Mouse (Mus musculus) splenic B cell, adult 2 months (primary cell): ENCODE data around the gene Radil.

ENCODE experiments used
- DNase-seq: peaks from one replicate; pipeline ENCODE4 v3.0.0-alpha.2; 2011; ENCODE audit warnings: low read depth, low spot score
- H3K27me3 ChIP-seq: 2 replicates; pipeline ENCODE4 v1.6.1; 2012; ENCODE audit warnings: mild to moderate bottlenecking, low read length, moderate library complexity, mixed read lengths; ENCODE audit not compliant: control insufficient read depth, poor library complexity, insufficient read depth, severe bottlenecking
- H3K36me3 ChIP-seq: 2 replicates; pipeline ENCODE4 v1.6.1; 2012; ENCODE audit warnings: mild to moderate bottlenecking, low read length, moderate library complexity, mixed read lengths; ENCODE audit not compliant: control insufficient read depth, poor library complexity, insufficient read depth, severe bottlenecking

Gene Radil

GRCm38 (mm10) chr5:142453742-142454141, 97.2 kb downstream of the Radil start:
- no peak for DNase-seq
- peaks cover 15% of the 10 kb centered on the region for H3K36me3 ChIP-seq
- H3K27me3 ChIP-seq, result no peaks in the 10 kb centered on the region

GRCm38 (mm10) chr5:142451759-142452158, 99.1 kb downstream of the Radil start:
- Histone ChIP-seq H3K27me3 (no peaks in the 10 kb centered on the region), H3K36me3 (peaks cover 15% of the 10 kb centered on the region)
- no peak for DNase-seq

GRCm38 (mm10) chr5:142450846-142451245, 100.1 kb downstream of the Radil start:
- DNase-seq, result no peak

GRCm38 (mm10) chr5:142448623-142449022, 102.3 kb downstream of the Radil start:
- Histone ChIP-seq H3K27me3 (no peaks in the 10 kb centered on the region), H3K36me3 (peaks cover 8% of the 10 kb centered on the region)
- no peak for DNase-seq

More at GRCm38 (mm10) chr5:142450846-142451245, 100.1 kb downstream of the Radil start:
- Histone ChIP-seq H3K27me3 (no peaks in the 10 kb centered on the region), H3K36me3 (peaks cover 15% of the 10 kb centered on the region)

GRCm38 (mm10) chr5:142448076-142448475, 102.8 kb downstream of the Radil start:
- peak; percentile 97 for DNase-seq
- Histone ChIP-seq H3K27me3 (no peaks in the 10 kb centered on the region), H3K36me3 (peaks cover 8% of the 10 kb centered on the region)

GRCm38 (mm10) chr5:142445709-142446108, 105.2 kb downstream of the Radil start:
- no peak for DNase-seq
- Histone ChIP-seq H3K27me3 (no peaks in the 10 kb centered on the region), H3K36me3 (peaks cover 5% of the 10 kb centered on the region)

- DNase-seq, result no peak
- Histone ChIP-seq H3K27me3 (no peaks in the 10 kb centered on the region), H3K36me3 (peaks cover 3% of the 10 kb centered on the region)
Measured at GRCm38 (mm10) chr5:142444791-142445531, 105.9 kb downstream of the Radil start.

GRCm38 (mm10) chr5:142443994-142444393, 106.9 kb downstream of the Radil start:
- Histone ChIP-seq H3K36me3 (no peaks in the 10 kb centered on the region; the same call in none of the 2 replicates), H3K27me3 (no peaks in the 10 kb centered on the region)
- no peak for DNase-seq

- DNase-seq, result no peak
- H3K27me3 ChIP-seq, result no peaks in the 10 kb centered on the region
- H3K36me3 ChIP-seq, result no peaks in the 10 kb centered on the region; the same call in 1 of the 2 replicates
Measured at GRCm38 (mm10) chr5:142443514-142443913, 107.4 kb downstream of the Radil start.

GRCm38 (mm10) chr5:142442045-142442440, 108.9 kb downstream of the Radil start:
- DNase-seq, result peak; percentile 14
- no peaks in the 10 kb centered on the region for H3K27me3 ChIP-seq
- H3K36me3 ChIP-seq, result no peaks in the 10 kb centered on the region

- DNase-seq, result peak; percentile 60
- Histone ChIP-seq H3K27me3 (no peaks in the 10 kb centered on the region), H3K36me3 (no peaks in the 10 kb centered on the region)
Measured at GRCm38 (mm10) chr5:142441332-142442044, 109.4 kb downstream of the Radil start.

GRCm38 (mm10) chr5:142440451-142441147, 110.3 kb downstream of the Radil start:
- Histone ChIP-seq H3K27me3 (no peaks in the 10 kb centered on the region), H3K36me3 (peaks cover 4% of the 10 kb centered on the region)
- peak; percentile 82 for DNase-seq

GRCm38 (mm10) chr5:142439911-142440432, 110.9 kb downstream of the Radil start:
- H3K27me3 ChIP-seq, result no peaks in the 10 kb centered on the region
- peaks cover 4% of the 10 kb centered on the region for H3K36me3 ChIP-seq
- peak; percentile 13 for DNase-seq

- Histone ChIP-seq H3K36me3 (peaks cover 4% of the 10 kb centered on the region), H3K27me3 (no peaks in the 10 kb centered on the region)
- DNase-seq, result no peak
Measured at GRCm38 (mm10) chr5:142438380-142438938, 112.4 kb downstream of the Radil start.
